Mouse (Mus musculus): ENCODE results near the gene Rnf6.

The Rnf6 gene

GRCm38 (mm10) chr5:146238274-146238673 lies 16.9 kb upstream of the Rnf6 start:
- no peak for TF ChIP-seq GATA4 (IDR thresholded peaks at IDR 0.05; ENCODE audit: insufficient replicate concordance, low read length)

- TF ChIP-seq GATA4 (IDR thresholded peaks at IDR 0.05; ENCODE audit: insufficient replicate concordance, low read length) = no peak
Observed at GRCm38 (mm10) chr5:146234336-146234735, 13.0 kb upstream of the Rnf6 start.

GRCm38 (mm10) chr5:146232816-146233215 lies 11.5 kb upstream of the Rnf6 start:
- no peak for TF ChIP-seq GATA4 (IDR thresholded peaks at IDR 0.05; ENCODE audit: insufficient replicate concordance, low read length)

- TF ChIP-seq GATA4 (IDR thresholded peaks at IDR 0.05; ENCODE audit: insufficient replicate concordance, low read length) = peak; percentile 46; the same call in 1 of the 2 replicates
Observed at GRCm38 (mm10) chr5:146232056-146232675, 10.8 kb upstream of the Rnf6 start.

- no peak for TF ChIP-seq GATA4 (IDR thresholded peaks at IDR 0.05; ENCODE audit: insufficient replicate concordance, low read length)
Observed at GRCm38 (mm10) chr5:146231655-146231996, 10.3 kb upstream of the Rnf6 start.

GRCm38 (mm10) chr5:146230864-146231654 lies 9.7 kb upstream of the Rnf6 start, which contains the start of gene Cdk8:
Gene Cdk8, plus strand, starts transcription at chr5:146231230.
- peak; percentile 51; the same call in 1 of the 2 replicates for TF ChIP-seq GATA4 (IDR thresholded peaks at IDR 0.05; ENCODE audit: insufficient replicate concordance, low read length)

- TF ChIP-seq GATA4 (IDR thresholded peaks at IDR 0.05; ENCODE audit: insufficient replicate concordance, low read length) = no peak
Observed at GRCm38 (mm10) chr5:146229869-146230650, 8.7 kb upstream of the Rnf6 start.

GRCm38 (mm10) chr5:146227496-146227895 lies 6.1 kb upstream of the Rnf6 start:
- TF ChIP-seq GATA4 (IDR thresholded peaks at IDR 0.05; ENCODE audit: insufficient replicate concordance, low read length) = no peak

GRCm38 (mm10) chr5:146223786-146224185 lies 2.4 kb upstream of the Rnf6 start:
- no peak for TF ChIP-seq GATA4 (IDR thresholded peaks at IDR 0.05; ENCODE audit: insufficient replicate concordance, low read length)

- no peak for TF ChIP-seq GATA4 (IDR thresholded peaks at IDR 0.05; ENCODE audit: insufficient replicate concordance, low read length)
Observed at GRCm38 (mm10) chr5:146221722-146222121, 367 bp upstream of the Rnf6 start.

GRCm38 (mm10) chr5:146220501-146220878 lies 865 bp downstream of the Rnf6 start:
- TF ChIP-seq GATA4 (IDR thresholded peaks at IDR 0.05; ENCODE audit: insufficient replicate concordance, low read length) = no peak

- TF ChIP-seq GATA4 (IDR thresholded peaks at IDR 0.05; ENCODE audit: insufficient replicate concordance, low read length) = no peak
Observed at GRCm38 (mm10) chr5:146205537-146205936, 15.8 kb downstream of the Rnf6 start.

- no peak for TF ChIP-seq GATA4 (IDR thresholded peaks at IDR 0.05; ENCODE audit: insufficient replicate concordance, low read length)
Observed at GRCm38 (mm10) chr5:146203921-146204320, 17.4 kb downstream of the Rnf6 start.

GRCm38 (mm10) chr5:146200580-146200979 lies 20.8 kb downstream of the Rnf6 start:
- TF ChIP-seq GATA4 (IDR thresholded peaks at IDR 0.05; ENCODE audit: insufficient replicate concordance, low read length) = no peak

GRCm38 (mm10) chr5:146199540-146199939 lies 21.8 kb downstream of the Rnf6 start:
- no peak for TF ChIP-seq GATA4 (IDR thresholded peaks at IDR 0.05; ENCODE audit: insufficient replicate concordance, low read length)

- TF ChIP-seq GATA4 (IDR thresholded peaks at IDR 0.05; ENCODE audit: insufficient replicate concordance, low read length) = no peak
Observed at GRCm38 (mm10) chr5:146199073-146199472, 22.3 kb downstream of the Rnf6 start.
